Mouse (Mus musculus): ENCODE results near the gene Zc3h8. TPM values are rescaled to one million over a fixed set of nuclear protein-coding genes. Genes with fewer than 3 reads are reported as not detected.

The Zc3h8 gene
- polyA plus RNA-seq, 1 experiment from 2014 or later = 3.0 TPM

DNA sequence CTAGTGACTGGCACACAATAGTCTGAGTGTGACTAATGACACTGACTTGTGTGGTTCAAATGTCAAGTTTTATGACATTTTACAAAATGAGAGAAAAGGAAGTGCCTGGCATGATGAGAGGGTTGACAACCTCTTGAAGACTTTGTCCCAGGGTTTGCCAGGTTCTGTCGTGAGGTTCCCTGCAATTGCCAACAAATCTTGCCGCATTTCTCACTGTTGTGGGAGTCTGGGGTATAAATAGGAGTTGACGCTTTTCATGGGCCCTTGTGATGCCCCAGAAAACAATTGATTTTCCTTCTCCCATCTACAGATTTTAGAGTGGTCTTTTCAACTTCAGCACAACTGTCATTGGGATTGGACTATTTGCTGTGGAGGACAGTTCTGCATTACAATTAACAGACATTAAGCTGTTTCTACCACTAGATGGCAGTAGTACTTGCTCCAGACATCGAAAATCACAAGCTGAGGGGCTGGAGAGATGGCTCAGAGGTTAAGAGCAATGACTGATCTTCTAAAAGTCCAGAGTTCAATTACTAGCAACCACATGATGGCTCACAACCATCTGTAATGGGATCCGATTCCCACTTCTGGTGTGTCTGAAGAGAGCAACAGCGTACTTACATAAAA is 4.2 kb upstream of the Zc3h8 start:
- H3K36me3 ChIP-seq (replicated peaks; ENCODE audit: insufficient read depth, low read length) = no peaks in the 10 kb centered on the region
- DNase-seq (no peak), ATAC-seq (no peak)
- no peaks in the 10 kb centered on the region for H3K4me1 ChIP-seq (ENCODE audit: insufficient read depth)
- no peak overlapping the region for H3K4me3 ChIP-seq (ENCODE audit: low read depth, low read length)
- WGBS (ENCODE audit: insufficient replicate concordance) = 34% methylated on average over 6 of the region's 6 CpGs
- no peak overlapping the region for H3K4me2 ChIP-seq (ENCODE audit: low read depth, low read length)
- H3K27ac ChIP-seq (ENCODE audit: low read depth) = no peak overlapping the region
- TF ChIP-seq EP300 (IDR thresholded peaks at IDR 0.05; ENCODE audit: low read depth) = no peak
- peak; percentile 91 for TF ChIP-seq CTCF (IDR thresholded peaks at IDR 0.05; ENCODE audit: low read depth)
- no peaks in the 10 kb centered on the region for H3K27me3 ChIP-seq (ENCODE audit: insufficient read depth, low read length)
- H3K9ac ChIP-seq (replicated peaks) = no peak overlapping the region
- no peaks in the 10 kb centered on the region for H3K9me3 ChIP-seq (ENCODE audit: low read length)

DNA sequence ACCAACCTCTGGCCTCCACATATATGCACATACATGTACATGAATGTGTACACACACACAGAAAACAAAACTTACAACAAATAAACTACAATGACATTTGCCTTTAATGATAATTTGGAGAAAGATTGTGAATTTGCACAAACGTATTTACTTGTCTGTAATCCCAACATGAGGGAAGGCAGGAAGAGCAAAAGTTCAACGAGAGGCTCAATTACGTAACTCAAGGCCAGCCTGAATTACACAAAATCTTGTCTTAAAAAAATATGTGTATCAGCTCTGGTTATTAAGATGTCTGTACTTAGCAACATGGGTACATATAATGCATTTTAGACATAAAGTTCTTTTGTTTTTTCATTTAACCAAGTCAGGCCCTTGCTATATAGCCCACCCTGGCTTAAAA is 7.6 kb downstream of the Zc3h8 start:
- ATAC-seq (no peak), DNase-seq (no peak)
- peaks cover 9% of the 10 kb centered on the region; the same call in 1 of the 2 replicates for H3K36me3 ChIP-seq (replicated peaks; ENCODE audit: insufficient read depth, low read length)
- no peak overlapping the region for H3K4me3 ChIP-seq (ENCODE audit: low read depth, low read length)
- TF ChIP-seq EP300 (IDR thresholded peaks at IDR 0.05; ENCODE audit: low read depth) (no peak), CTCF (IDR thresholded peaks at IDR 0.05; ENCODE audit: low read depth) (no peak)
- peaks cover 4% of the 10 kb centered on the region; the same call in 1 of the 2 replicates for H3K4me1 ChIP-seq (ENCODE audit: insufficient read depth)
- H3K27ac ChIP-seq (ENCODE audit: low read depth) = no peak overlapping the region
- H3K9ac ChIP-seq (replicated peaks) = no peak overlapping the region
- 51% methylated on average over 3 of the region's 3 CpGs for WGBS (ENCODE audit: insufficient replicate concordance)
- H3K4me2 ChIP-seq (ENCODE audit: low read depth, low read length) = no peak overlapping the region
- H3K27me3 ChIP-seq (ENCODE audit: insufficient read depth, low read length) = no peaks in the 10 kb centered on the region
- no peaks in the 10 kb centered on the region for H3K9me3 ChIP-seq (ENCODE audit: low read length)

DNA sequence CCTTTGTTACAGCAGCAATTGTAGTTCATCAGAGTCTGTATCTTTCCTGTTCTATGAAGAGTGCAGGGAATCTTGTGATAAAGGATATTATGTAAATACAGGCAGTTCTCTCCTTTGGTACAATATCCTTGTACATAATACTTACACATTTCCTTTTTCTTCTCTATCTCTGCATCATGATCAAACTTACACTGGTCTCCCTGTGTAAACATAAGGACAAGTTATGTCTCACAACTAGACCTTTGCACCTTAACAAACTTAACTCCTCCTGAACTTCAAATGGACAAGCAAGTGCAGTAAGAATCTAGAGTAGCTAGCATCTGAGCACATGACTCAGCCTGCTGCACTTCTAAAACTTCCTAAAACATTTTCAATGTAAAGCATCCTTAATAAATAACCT is 13.2 kb downstream of the Zc3h8 start:
- Histone ChIP-seq H3K27ac (ENCODE audit: low read depth) (no peak overlapping the region), H3K4me3 (ENCODE audit: low read depth, low read length) (no peak overlapping the region), H3K36me3 (replicated peaks; ENCODE audit: insufficient read depth, low read length) (peaks cover 16% of the 10 kb centered on the region), H3K27me3 (ENCODE audit: insufficient read depth, low read length) (no peaks in the 10 kb centered on the region), H3K9me3 (ENCODE audit: low read length) (no peaks in the 10 kb centered on the region), H3K4me2 (ENCODE audit: low read depth, low read length) (no peak overlapping the region), H3K9ac (replicated peaks) (no peak overlapping the region), H3K4me1 (ENCODE audit: insufficient read depth) (no peaks in the 10 kb centered on the region)
- DNase-seq = no peak
- ATAC-seq = no peak
- no peak for TF ChIP-seq CTCF (IDR thresholded peaks at IDR 0.05; ENCODE audit: low read depth)
- no peak for TF ChIP-seq EP300 (IDR thresholded peaks at IDR 0.05; ENCODE audit: low read depth)

DNA sequence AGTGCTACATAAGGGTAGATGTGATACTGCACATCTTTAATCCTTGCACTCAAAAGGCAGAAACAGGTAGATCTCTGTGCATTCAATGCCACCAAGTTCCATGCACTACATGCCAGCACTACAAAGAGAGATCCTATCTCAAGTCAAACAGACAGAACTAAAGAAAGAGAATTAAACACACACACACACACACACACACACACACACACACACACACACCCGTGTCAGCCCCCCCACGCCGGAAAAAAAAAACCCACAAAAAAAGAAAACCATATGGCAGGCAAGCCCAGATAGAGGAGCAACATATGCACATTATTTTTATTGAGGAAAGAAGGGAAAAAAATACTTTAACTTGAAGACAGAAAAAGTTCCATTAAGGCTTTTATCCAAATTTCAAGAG is 15.4 kb downstream of the Zc3h8 start:
- H3K9me3 ChIP-seq (ENCODE audit: low read length) = no peaks in the 10 kb centered on the region
- H3K4me1 ChIP-seq (ENCODE audit: insufficient read depth) = no peaks in the 10 kb centered on the region
- DNase-seq (no peak), ATAC-seq (no peak)
- no peak overlapping the region for H3K4me3 ChIP-seq (ENCODE audit: low read depth, low read length)
- H3K4me2 ChIP-seq (ENCODE audit: low read depth, low read length) = no peak overlapping the region
- no peak overlapping the region for H3K9ac ChIP-seq (replicated peaks)
- H3K27me3 ChIP-seq (ENCODE audit: insufficient read depth, low read length) = no peaks in the 10 kb centered on the region
- no peak overlapping the region for H3K27ac ChIP-seq (ENCODE audit: low read depth)
- 77% methylated on average over 3 of the region's 3 CpGs for WGBS (ENCODE audit: insufficient replicate concordance)
- no peak for TF ChIP-seq EP300 (IDR thresholded peaks at IDR 0.05; ENCODE audit: low read depth)
- TF ChIP-seq CTCF (IDR thresholded peaks at IDR 0.05; ENCODE audit: low read depth) = no peak
- peaks cover 18% of the 10 kb centered on the region for H3K36me3 ChIP-seq (replicated peaks; ENCODE audit: insufficient read depth, low read length)

DNA sequence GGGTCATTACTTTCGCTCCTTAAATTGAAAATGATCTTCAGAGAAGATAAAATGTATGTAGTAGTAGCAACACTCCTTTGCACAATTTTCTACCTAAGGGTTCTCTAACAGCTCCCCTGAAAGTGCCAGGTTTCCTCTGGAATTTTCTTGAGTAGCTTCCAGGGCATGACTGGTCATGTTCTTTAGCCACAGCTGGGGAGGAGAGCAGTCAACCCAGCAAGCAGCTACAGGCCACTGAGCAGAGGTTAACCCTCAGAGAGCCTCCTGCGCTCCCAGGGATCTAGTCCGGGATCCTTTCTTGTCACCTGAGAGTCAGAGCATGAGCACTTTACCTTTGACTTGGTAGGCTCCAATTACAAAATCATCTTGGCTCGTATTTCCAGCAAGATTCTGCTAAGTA is 19.1 kb downstream of the Zc3h8 start:
- Histone ChIP-seq H3K4me2 (ENCODE audit: low read depth, low read length) (no peak overlapping the region), H3K27me3 (ENCODE audit: insufficient read depth, low read length) (no peaks in the 10 kb centered on the region), H3K27ac (ENCODE audit: low read depth) (no peak overlapping the region), H3K4me1 (ENCODE audit: insufficient read depth) (no peaks in the 10 kb centered on the region), H3K9ac (replicated peaks) (no peak overlapping the region), H3K9me3 (ENCODE audit: low read length) (no peaks in the 10 kb centered on the region), H3K36me3 (replicated peaks; ENCODE audit: insufficient read depth, low read length) (peaks cover 10% of the 10 kb centered on the region), H3K4me3 (ENCODE audit: low read depth, low read length) (no peak overlapping the region)
- DNase-seq (no peak), ATAC-seq (no peak)
- TF ChIP-seq CTCF (IDR thresholded peaks at IDR 0.05; ENCODE audit: low read depth) (no peak), EP300 (IDR thresholded peaks at IDR 0.05; ENCODE audit: low read depth) (no peak)
- WGBS (ENCODE audit: insufficient replicate concordance) = 85% methylated on average over 4 of the region's 4 CpGs

DNA sequence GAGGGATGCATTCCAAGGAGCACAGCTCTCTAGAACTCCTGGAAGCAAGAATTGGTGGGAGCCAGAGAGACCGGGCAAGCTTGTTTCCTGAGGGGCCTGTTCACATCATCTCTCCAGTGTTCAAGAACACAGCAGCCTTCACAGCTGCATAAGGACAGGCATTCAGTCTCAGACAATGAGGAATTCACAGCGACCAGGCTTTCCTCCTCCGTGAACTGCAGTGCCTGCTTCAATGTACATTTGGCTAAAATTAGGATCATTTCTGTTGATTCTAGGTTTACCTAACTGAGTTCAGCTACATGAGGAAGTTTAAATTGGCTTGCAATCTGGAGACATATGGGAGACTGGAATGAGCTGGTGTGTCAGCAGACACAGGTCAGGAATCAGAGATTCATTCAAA is 27.3 kb downstream of the Zc3h8 start:
- DNase-seq (no peak), ATAC-seq (no peak)
- H3K4me1 ChIP-seq (ENCODE audit: insufficient read depth) = no peaks in the 10 kb centered on the region
- WGBS (ENCODE audit: insufficient replicate concordance) = 80% methylated on average over 3 of the region's 3 CpGs
- H3K36me3 ChIP-seq (replicated peaks; ENCODE audit: insufficient read depth, low read length) = no peaks in the 10 kb centered on the region
- H3K27me3 ChIP-seq (ENCODE audit: insufficient read depth, low read length) = no peaks in the 10 kb centered on the region
- H3K9ac ChIP-seq (replicated peaks) = no peak overlapping the region
- H3K9me3 ChIP-seq (ENCODE audit: low read length) = no peaks in the 10 kb centered on the region
- H3K4me2 ChIP-seq (ENCODE audit: low read depth, low read length) = no peak overlapping the region
- H3K27ac ChIP-seq (ENCODE audit: low read depth) = no peak overlapping the region
- no peak overlapping the region for H3K4me3 ChIP-seq (ENCODE audit: low read depth, low read length)
- TF ChIP-seq EP300 (IDR thresholded peaks at IDR 0.05; ENCODE audit: low read depth) = no peak
- TF ChIP-seq CTCF (IDR thresholded peaks at IDR 0.05; ENCODE audit: low read depth) = no peak

DNA sequence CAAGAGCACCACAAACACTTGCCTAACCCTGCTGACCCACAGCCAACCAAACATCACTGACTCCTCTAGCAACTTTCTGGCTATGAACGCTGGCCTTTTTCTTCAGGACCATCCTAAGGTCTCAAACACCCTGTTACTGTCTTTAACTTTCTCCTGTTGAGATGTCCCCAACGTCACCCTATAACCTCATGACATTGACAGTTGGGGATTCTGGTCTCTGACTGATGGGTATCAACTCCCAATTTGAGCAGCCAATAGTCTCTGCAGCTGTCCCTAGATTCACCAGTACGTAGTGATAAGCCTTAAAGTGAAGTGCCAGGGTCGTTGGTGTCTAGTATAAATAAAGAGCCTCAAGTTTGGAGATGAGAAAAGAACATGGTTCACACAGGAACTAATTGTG is 28.9 kb downstream of the Zc3h8 start:
- 62% methylated on average over 4 of the region's 4 CpGs for WGBS (ENCODE audit: insufficient replicate concordance)
- no peak for DNase-seq

More for the DNA sequence above, 28.9 kb downstream of the Zc3h8 start:
- Histone ChIP-seq H3K27ac (ENCODE audit: low read depth) (no peak overlapping the region), H3K9ac (replicated peaks) (no peak overlapping the region), H3K9me3 (ENCODE audit: low read length) (no peaks in the 10 kb centered on the region), H3K36me3 (replicated peaks; ENCODE audit: insufficient read depth, low read length) (no peaks in the 10 kb centered on the region), H3K4me2 (ENCODE audit: low read depth, low read length) (no peak overlapping the region), H3K27me3 (ENCODE audit: insufficient read depth, low read length) (no peaks in the 10 kb centered on the region), H3K4me3 (ENCODE audit: low read depth, low read length) (no peak overlapping the region), H3K4me1 (ENCODE audit: insufficient read depth) (no peaks in the 10 kb centered on the region)
- no peak for ATAC-seq
- TF ChIP-seq CTCF (IDR thresholded peaks at IDR 0.05; ENCODE audit: low read depth) (no peak), EP300 (IDR thresholded peaks at IDR 0.05; ENCODE audit: low read depth) (no peak)
